Mouse (Mus musculus) 3134 (cell line): ENCODE results near the gene Agbl4.
"Not testable (repeated sequence)": the region's sequence is repeated elsewhere in the genome, so short reads cannot be mapped to it uniquely, and the experiment has no call there.

Experiments used
- DNase-seq: peaks from one replicate; pipeline ENCODE4 v3.0.0-alpha.2; 2011; ENCODE audit warnings: low spot score; ENCODE audit not compliant: insufficient read length; ENCODE audit errors: extremely low read depth

The Agbl4 gene

GRCm38 (mm10) chr4:110916061-110916460 is 518.6 kb downstream of the Agbl4 start:
- no peak for DNase-seq

GRCm38 (mm10) chr4:110916565-110916964 is 519.1 kb downstream of the Agbl4 start:
- no peak for DNase-seq

GRCm38 (mm10) chr4:110921013-110921412 is 523.6 kb downstream of the Agbl4 start:
- no peak for DNase-seq

GRCm38 (mm10) chr4:111001641-111002040 is 604.2 kb downstream of the Agbl4 start:
- DNase-seq, result no peak

GRCm38 (mm10) chr4:111004719-111005479 is 607.4 kb downstream of the Agbl4 start:
- DNase-seq, result no peak

- DNase-seq, result no peak
Observed at GRCm38 (mm10) chr4:111019376-111019775, 621.9 kb downstream of the Agbl4 start.

- DNase-seq, result no peak
Observed at GRCm38 (mm10) chr4:111067330-111067729, 669.9 kb downstream of the Agbl4 start.

GRCm38 (mm10) chr4:111073738-111074497 is 676.5 kb downstream of the Agbl4 start:
- no peak for DNase-seq

GRCm38 (mm10) chr4:111074701-111075154 is 677.3 kb downstream of the Agbl4 start:
- no peak for DNase-seq

GRCm38 (mm10) chr4:111077810-111078209 is 680.3 kb downstream of the Agbl4 start:
- no peak for DNase-seq

GRCm38 (mm10) chr4:111085330-111085729 is 687.9 kb downstream of the Agbl4 start:
- no peak for DNase-seq

GRCm38 (mm10) chr4:111136217-111137147 is 739.0 kb downstream of the Agbl4 start:
- DNase-seq, result no peak

- no peak for DNase-seq
Observed at GRCm38 (mm10) chr4:111147748-111148147, 750.3 kb downstream of the Agbl4 start.

GRCm38 (mm10) chr4:111155859-111156258 is 758.4 kb downstream of the Agbl4 start:
- no peak for DNase-seq

GRCm38 (mm10) chr4:111181478-111181877 is 784.0 kb downstream of the Agbl4 start:
- DNase-seq, result no peak

GRCm38 (mm10) chr4:111200100-111200499 is 802.6 kb downstream of the Agbl4 start:
- DNase-seq, result no peak

GRCm38 (mm10) chr4:111215191-111215762 is 817.8 kb downstream of the Agbl4 start:
- no peak for DNase-seq

- DNase-seq, result not testable (repeated sequence)
Observed at GRCm38 (mm10) chr4:111219030-111219429, 821.6 kb downstream of the Agbl4 start.

GRCm38 (mm10) chr4:111219543-111219942 is 822.1 kb downstream of the Agbl4 start:
- DNase-seq, result not testable (repeated sequence)

- no peak for DNase-seq
Observed at GRCm38 (mm10) chr4:111233849-111234248, 836.4 kb downstream of the Agbl4 start.
